Mouse (Mus musculus) cerebellum, adult 2 months (tissue): ENCODE results near the gene Vapb. TPM values are rescaled to one million over a fixed set of nuclear protein-coding genes. Genes with fewer than 3 reads are reported as not detected.

Experiments
- DNase-seq, 2 experiments: peaks; one replicate each; pipeline ENCODE4 v3.0.0; 2021
- H3K27ac ChIP-seq: fragments of 200-500 bp; 2 replicates; pipeline ENCODE4 v1.5.1; 2012; ENCODE audit warnings: low read length, control low read depth, inconsistent platforms; ENCODE audit not compliant: insufficient read depth
- H3K27me3 ChIP-seq: fragments of 200-500 bp; 2 replicates; pipeline ENCODE4 v1.6.1; 2012; ENCODE audit warnings: inconsistent platforms, mild to moderate bottlenecking, low read length, moderate library complexity; ENCODE audit not compliant: control insufficient read depth, insufficient read depth
- H3K4me1 ChIP-seq: fragments of 200-500 bp; 2 replicates; pipeline ENCODE4 v1.6.1; 2011; ENCODE audit warnings: low read length; ENCODE audit not compliant: control insufficient read depth, insufficient read depth
- H3K4me3 ChIP-seq: fragments of 200-500 bp; replicated peaks from 2 replicates; pipeline ENCODE3; 2011; ENCODE audit warnings: mild to moderate bottlenecking, low read depth, low read length, control low read depth; ENCODE audit not compliant: insufficient read depth
- CTCF ChIP-seq: fragments of 200-500 bp; IDR thresholded peaks from 2 replicates; pipeline ENCODE4 v1.5.1; 2011; ENCODE audit warnings: low read depth, mild to moderate bottlenecking, control low read depth, low read length, moderate library complexity, borderline replicate concordance; ENCODE audit not compliant: insufficient read depth
- POLR2A ChIP-seq: fragments of 200-500 bp; IDR thresholded peaks from 2 replicates; pipeline ENCODE4 v1.6.1; 2011; ENCODE audit warnings: low read length, control low read depth, borderline replicate concordance; ENCODE audit not compliant: insufficient read depth
- WGBS: fragments of 180-500 bp; shearing (Covaris S2); methylation state at CpG from one replicate; pipeline ENCODE4 v1.1.7; 2018; 5-methylcytosine and 5-hydroxymethylcytosine counted together
- polyA plus RNA-seq: library from polyadenylated mRNA; depleted of rRNA; stranded (reverse); fragments of >200 nt; gene quantifications from 2 replicates; pipeline ENCODE4 v1.2.3, GENCODE M21; 2012

The Vapb gene
- polyA plus RNA-seq, 1 experiment: 70.6 TPM

GRCm38 (mm10) chr2:173769183-173769582 is 31.9 kb downstream of the Vapb start:
- Histone ChIP-seq H3K4me3 (no peak overlapping the region), H3K27me3 (no peaks in the 10 kb centered on the region), H3K27ac (no peak overlapping the region), H3K4me1 (peaks cover 9% of the 10 kb centered on the region)
- DNase-seq: no peak
- WGBS: 72% methylated on average over 10 of the region's 10 CpGs
- no peak for TF ChIP-seq POLR2A
- no peak for TF ChIP-seq CTCF

GRCm38 (mm10) chr2:173770620-173771019 is 33.3 kb downstream of the Vapb start:
- peak in 1 of 2 experiments; percentile 15 for DNase-seq
- H3K4me1 ChIP-seq: peaks cover 9% of the 10 kb centered on the region

GRCm38 (mm10) chr2:173771706-173772105 is 34.4 kb downstream of the Vapb start:
- no peak overlapping the region for H3K27ac ChIP-seq
- DNase-seq: no peak
- 34% methylated on average over 8 of the region's 8 CpGs for WGBS
- peaks cover 9% of the 10 kb centered on the region for H3K4me1 ChIP-seq
- H3K4me3 ChIP-seq: no peak overlapping the region
- no peaks in the 10 kb centered on the region for H3K27me3 ChIP-seq
- no peak for TF ChIP-seq POLR2A
- TF ChIP-seq CTCF: no peak

More at GRCm38 (mm10) chr2:173770620-173771019, 33.3 kb downstream of the Vapb start:
- TF ChIP-seq POLR2A (no peak), CTCF (no peak)
- no peak overlapping the region for H3K4me3 ChIP-seq
- H3K27ac ChIP-seq: no peak overlapping the region
- H3K27me3 ChIP-seq: no peaks in the 10 kb centered on the region
- WGBS: 52% methylated on average over 5 of the region's 5 CpGs

- H3K4me3 ChIP-seq: no peak overlapping the region
- H3K4me1 ChIP-seq: peaks cover 5% of the 10 kb centered on the region
- no peaks in the 10 kb centered on the region for H3K27me3 ChIP-seq
- TF ChIP-seq POLR2A (no peak), CTCF (no peak)
- DNase-seq: no peak
- H3K27ac ChIP-seq: no peak overlapping the region
- WGBS: 65% methylated on average over 3 of the region's 3 CpGs
Observed at GRCm38 (mm10) chr2:173775556-173775955, 38.2 kb downstream of the Vapb start.

GRCm38 (mm10) chr2:173776108-173776507 is 38.8 kb downstream of the Vapb start:
- no peak overlapping the region for H3K27ac ChIP-seq
- 47% methylated on average over 9 of the region's 9 CpGs for WGBS

GRCm38 (mm10) chr2:173780931-173781330 is 43.6 kb downstream of the Vapb start:
- Histone ChIP-seq H3K27me3 (no peaks in the 10 kb centered on the region), H3K27ac (no peak overlapping the region), H3K4me1 (no peaks in the 10 kb centered on the region), H3K4me3 (no peak overlapping the region)
- DNase-seq: no peak
- 77% methylated on average over 5 of the region's 5 CpGs for WGBS
- no peak for TF ChIP-seq CTCF
- TF ChIP-seq POLR2A: no peak

More at GRCm38 (mm10) chr2:173776108-173776507, 38.8 kb downstream of the Vapb start:
- no peak overlapping the region for H3K4me3 ChIP-seq
- H3K4me1 ChIP-seq: peaks cover 2% of the 10 kb centered on the region
- TF ChIP-seq POLR2A: no peak
- TF ChIP-seq CTCF: no peak
- no peaks in the 10 kb centered on the region for H3K27me3 ChIP-seq
- no peak for DNase-seq

- TF ChIP-seq POLR2A: no peak
- no peak for TF ChIP-seq CTCF
- Histone ChIP-seq H3K27ac (no peak overlapping the region), H3K4me1 (no peaks in the 10 kb centered on the region), H3K27me3 (no peaks in the 10 kb centered on the region), H3K4me3 (no peak overlapping the region)
- WGBS: 85% methylated on average over 3 of the region's 3 CpGs
- no peak for DNase-seq
Observed at GRCm38 (mm10) chr2:173784366-173784765, 47.1 kb downstream of the Vapb start.

- TF ChIP-seq POLR2A (no peak), CTCF (no peak)
- 83% methylated on average over 6 of the region's 6 CpGs for WGBS
- no peak for DNase-seq
- H3K4me1 ChIP-seq: peaks cover 3% of the 10 kb centered on the region; the same call in 1 of the 2 replicates
- no peak overlapping the region for H3K27ac ChIP-seq
- no peaks in the 10 kb centered on the region for H3K27me3 ChIP-seq
- H3K4me3 ChIP-seq: no peak overlapping the region
Observed at GRCm38 (mm10) chr2:173784884-173785283, 47.6 kb downstream of the Vapb start.
